Mouse (Mus musculus) liver, embryonic 14.5 days (tissue): Measurements from ENCODE around the gene Celsr2.

ENCODE experiments used
- CTCF ChIP-seq: IDR thresholded peaks from 2 replicates; pipeline ENCODE4 v1.5.1; 2016; ENCODE audit warnings: antibody characterized with exemption, low read depth, control low read depth
- EP300 ChIP-seq: IDR thresholded peaks from 2 replicates; pipeline ENCODE4 v1.6.1; 2016; ENCODE audit warnings: antibody characterized with exemption, low read depth

DNA sequence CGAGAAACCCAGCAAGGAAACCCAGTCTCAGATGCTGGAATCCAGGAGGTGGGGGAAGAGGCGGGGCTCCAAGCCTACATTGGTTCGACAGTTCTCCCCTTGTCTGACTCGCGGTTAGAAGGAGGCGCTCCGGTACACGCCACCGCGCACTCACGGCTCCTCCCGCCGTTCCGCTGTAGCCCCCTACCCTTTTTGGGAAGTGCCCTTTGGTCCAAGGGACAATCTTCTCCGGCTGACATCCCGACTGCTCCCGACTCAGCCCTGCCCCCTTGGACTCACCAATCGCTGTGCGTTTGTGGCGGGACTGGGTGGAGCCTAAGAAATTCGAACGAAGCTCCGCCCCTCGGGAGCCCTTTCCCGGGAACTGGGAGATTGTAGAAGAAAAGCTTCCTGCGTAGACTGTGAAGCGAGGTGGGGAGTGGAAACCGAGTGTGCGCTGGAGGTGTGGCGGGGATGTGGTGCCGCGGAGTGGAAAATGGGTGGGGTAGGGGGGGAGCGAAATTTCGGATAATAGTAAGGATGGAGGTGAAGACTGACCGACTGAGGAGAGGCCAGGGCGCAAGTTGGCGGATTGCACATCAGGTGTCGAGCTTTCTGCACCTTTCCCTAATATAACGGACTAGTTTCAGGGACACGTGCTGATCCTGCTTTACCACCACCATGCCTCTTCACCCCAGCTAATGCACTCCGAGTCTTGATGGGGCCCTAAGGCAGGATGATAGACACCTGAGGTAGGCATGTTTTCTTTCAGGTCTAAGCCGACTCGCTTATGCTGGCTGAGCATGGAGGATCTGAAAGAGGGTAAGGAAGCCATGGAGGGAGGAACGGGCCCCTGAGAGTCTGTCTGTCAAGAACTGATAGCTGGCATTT lies 31.6 kb downstream of the Celsr2 start, which contains the start of gene Psrc1:
- TF ChIP-seq CTCF (peak; percentile 8; the same call in 1 of the 2 replicates), EP300 (no peak)
